11 mouse cellular contexts compared by ENCODE assay signal in genomic region chr8:93140696-93141095, GRCm38 (mm10). TPM values are rescaled to one million over a fixed set of nuclear protein-coding genes. Genes with fewer than 3 reads are reported as not detected.
A peak's percentile ranks its signal among the peaks of the same experiment; 100 is the strongest.
DNase-seq lines count a peak whose midpoint lies in the region; ATAC-seq and TF ChIP-seq lines count a peak whose summit lies in the region.
"Had no signal": no experiment of that assay in that cellular context is flagged by ENCODE, and none has a peak within 500 bp of the region (broad histone marks: within the 10 kb centered on the region; RNA-seq: fewer than 3 reads in every experiment).

No protein-coding gene starts in this region.

- H3K9me3 ChIP-seq in forebrain, embryonic 10.5 days: no peaks in the 10 kb centered on the region
- H3K9me3 ChIP-seq in forebrain, embryonic 13.5 days (replicated peaks): no peaks in the 10 kb centered on the region
- H3K9me3 ChIP-seq in hindbrain, postnatal 0 days (ENCODE audit: low read length): no peaks in the 10 kb centered on the region
- no peaks in the 10 kb centered on the region for H3K9me3 ChIP-seq in limb, embryonic 10.5 days (replicated peaks)

- no peaks in the 10 kb centered on the region for H3K36me3 ChIP-seq in forebrain, embryonic 10.5 days (replicated peaks)
- H3K36me3 ChIP-seq in forebrain, embryonic 13.5 days (ENCODE audit: poor library complexity, severe bottlenecking): no peaks in the 10 kb centered on the region
- H3K36me3 ChIP-seq in hindbrain, postnatal 0 days (ENCODE audit: insufficient read depth, low read length): no peaks in the 10 kb centered on the region
- H3K36me3 ChIP-seq in limb, embryonic 10.5 days: no peaks in the 10 kb centered on the region

- no peak overlapping the region for H3K9ac ChIP-seq in forebrain, embryonic 13.5 days
- H3K9ac ChIP-seq in hindbrain, postnatal 0 days (replicated peaks; ENCODE audit: low read length): no peak overlapping the region

- H3K4me2 ChIP-seq in forebrain, embryonic 13.5 days: no peak overlapping the region
- no peak overlapping the region for H3K4me2 ChIP-seq in hindbrain, postnatal 0 days (ENCODE audit: low read depth, low read length)

- no peak overlapping the region for H3K27ac ChIP-seq in forebrain, embryonic 10.5 days
- no peak overlapping the region for H3K27ac ChIP-seq in forebrain, embryonic 13.5 days
- no peak overlapping the region for H3K27ac ChIP-seq in hindbrain, postnatal 0 days
- no peak overlapping the region for H3K27ac ChIP-seq in limb, embryonic 10.5 days
- H3K27ac ChIP-seq: macrophage had no signal

- ATAC-seq in forebrain, embryonic 13.5 days: no peak
- peak; percentile 80; the same call in 1 of the 2 replicates for ATAC-seq in common myeloid progenitor, adult 5-6 weeks (replicated peaks; ENCODE audit: low read depth, poor library complexity, severe bottlenecking)
- no peak for ATAC-seq in hindbrain, postnatal 0 days

- 72% methylated on average over 1 of the region's 1 CpGs for WGBS in forebrain, embryonic 10.5 days
- WGBS in forebrain, embryonic 13.5 days: 51% methylated on average over 1 of the region's 1 CpGs
- 49% methylated on average over 1 of the region's 1 CpGs for WGBS in hindbrain, postnatal 0 days
- WGBS in limb, embryonic 10.5 days: 57% methylated on average over 1 of the region's 1 CpGs

- H3K4me1 ChIP-seq in forebrain, embryonic 10.5 days: no peaks in the 10 kb centered on the region
- no peaks in the 10 kb centered on the region for H3K4me1 ChIP-seq in forebrain, embryonic 13.5 days
- no peaks in the 10 kb centered on the region for H3K4me1 ChIP-seq in hindbrain, postnatal 0 days (ENCODE audit: insufficient read depth, low read length)
- no peaks in the 10 kb centered on the region for H3K4me1 ChIP-seq in limb, embryonic 10.5 days

- DNase-seq in forebrain, embryonic 10.5 days (ENCODE audit: extremely low spot score, low spot score): peak; percentile 27
- DNase-seq in testis, postnatal 10 days (ENCODE audit: low spot score): peak; percentile 48
- DNase-seq in testis, postnatal 14 days (ENCODE audit: low spot score): no peak
- DNase-seq in hindbrain, postnatal 0 days (ENCODE audit: low spot score): peak; percentile 14
- peak; percentile 35 for DNase-seq in limb, embryonic 10.5 days (ENCODE audit: low spot score)
- peak; percentile 6 for DNase-seq in right cerebral cortex, postnatal 25 days

- H3K4me3 ChIP-seq in forebrain, embryonic 10.5 days: no peak overlapping the region
- no peak overlapping the region for H3K4me3 ChIP-seq in forebrain, embryonic 13.5 days
- H3K4me3 ChIP-seq in hindbrain, postnatal 0 days (ENCODE audit: low read length): no peak overlapping the region
- no peak overlapping the region for H3K4me3 ChIP-seq in limb, embryonic 10.5 days
- H3K4me3 ChIP-seq: erythroblast, embryonic 14.5 days had no signal

- peak; percentile 58 for TF ChIP-seq CTCF in hindbrain, postnatal 0 days (IDR thresholded peaks at IDR 0.05; ENCODE audit: low read depth)

- H3K27me3 ChIP-seq in forebrain, embryonic 10.5 days (ENCODE audit: poor library complexity, severe bottlenecking): no peaks in the 10 kb centered on the region
- H3K27me3 ChIP-seq in forebrain, embryonic 13.5 days: no peaks in the 10 kb centered on the region
- no peaks in the 10 kb centered on the region for H3K27me3 ChIP-seq in hindbrain, postnatal 0 days (ENCODE audit: insufficient read depth, low read length)
- no peaks in the 10 kb centered on the region for H3K27me3 ChIP-seq in limb, embryonic 10.5 days (ENCODE audit: low read depth, poor library complexity, severe bottlenecking)

RNA-seq across cellular contexts. Expression of gene Ces1c, which starts 9.6 kb away (rescaled TPM):
- polyA plus RNA-seq in forebrain, embryonic 10.5 days (2016; fragmentation: Nextera tagmentation; extraction: Ambion mirVana): not detected in 2 replicates
- polyA plus RNA-seq in forebrain, embryonic 13.5 days (2015; fragmentation: Nextera tagmentation; extraction: Ambion mirVana): not detected in 2 replicates
- total RNA-seq in common myeloid progenitor, adult 5-6 weeks (2017): not detected in 2 replicates
- not detected in 2 replicates for total RNA-seq in hindbrain, postnatal 0 days (2014; rRNA removed)
- not detected in 2 replicates for polyA plus RNA-seq in hindbrain, postnatal 0 days (2015; fragmentation: Nextera tagmentation; extraction: Ambion mirVana)
- polyA plus RNA-seq in limb, embryonic 10.5 days (2016; fragmentation: Nextera tagmentation; extraction: Ambion mirVana): not detected in 2 replicates
- polyA plus RNA-seq: C2C12; erythroblast, embryonic 14.5 days; macrophage had no signal

RNA-seq across cellular contexts. Expression of gene Ces1d, which starts 56.9 kb away (rescaled TPM):
- polyA plus RNA-seq in forebrain, embryonic 10.5 days (2016; fragmentation: Nextera tagmentation; extraction: Ambion mirVana): 0.62 and 1.0 TPM in 2 replicates
- 0.19 and 0.32 TPM in 2 replicates for polyA plus RNA-seq in forebrain, embryonic 13.5 days (2015; fragmentation: Nextera tagmentation; extraction: Ambion mirVana)
- not detected in 2 replicates for total RNA-seq in common myeloid progenitor, adult 5-6 weeks (2017)
- not detected in 2 replicates for total RNA-seq in hindbrain, postnatal 0 days (2014; rRNA removed)
- 0.11 and 0.15 TPM in 2 replicates for polyA plus RNA-seq in hindbrain, postnatal 0 days (2015; fragmentation: Nextera tagmentation; extraction: Ambion mirVana)
- polyA plus RNA-seq in limb, embryonic 10.5 days (2016; fragmentation: Nextera tagmentation; extraction: Ambion mirVana): 0.20 and 0.24 TPM in 2 replicates
- polyA plus RNA-seq: C2C12; erythroblast, embryonic 14.5 days; macrophage had no signal
